Mouse (Mus musculus): ENCODE results near the gene Ccdc93.

DNA sequence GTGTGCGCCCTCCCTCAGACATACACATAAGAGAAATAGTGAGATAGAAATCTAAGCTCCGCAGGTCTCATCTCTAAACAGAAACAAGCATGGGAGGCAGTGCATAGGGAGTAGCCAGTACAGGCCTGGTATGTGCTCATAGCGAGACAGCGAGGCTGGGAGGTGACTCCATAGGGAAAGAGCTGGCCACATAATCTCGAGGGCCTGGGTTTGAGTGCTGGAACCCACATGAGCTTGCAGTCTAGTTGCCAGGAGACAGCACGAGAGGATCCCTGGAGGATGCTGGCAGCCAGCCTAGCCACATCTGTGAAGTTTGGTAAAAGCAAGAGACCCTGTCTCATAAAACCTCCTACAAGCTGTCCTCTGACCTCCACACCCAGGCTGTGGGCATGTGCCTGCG is 20.2 kb downstream of the Ccdc93 start:
- TF ChIP-seq CTCF (IDR thresholded peaks at IDR 0.05) (no peak), POLR2A (IDR thresholded peaks at IDR 0.05; ENCODE audit: insufficient read depth, low read depth, low read length) (no peak)
